Mouse (Mus musculus): Measurements from ENCODE around the gene Slc35e1. TPM values are rescaled to one million over a fixed set of nuclear protein-coding genes. Genes with fewer than 3 reads are reported as not detected.
A peak's percentile ranks its signal among the peaks of the same experiment; 100 is the strongest.

Gene Slc35e1
- total and polyA plus RNA-seq, 3 experiments, result 30.4 to 31.7 TPM; not detected in 1

GRCm38 (mm10) chr8:72457806-72458205 lies 34.6 kb downstream of the Slc35e1 start:
- no peak overlapping the region for H3K4me3 ChIP-seq (ENCODE audit: control insufficient read depth in 1 of 2, insufficient read depth in 1 of 2, low read depth in 2 of 2, low read length in 2 of 2)
- H3K79me2 ChIP-seq (ENCODE audit: control insufficient read depth, insufficient read depth, low read length, poor library complexity), result no peaks in the 10 kb centered on the region
- H3K27ac ChIP-seq (ENCODE audit: control insufficient read depth, low read depth, low read length), result no peak overlapping the region
- no peak overlapping the region for H3K9ac ChIP-seq (ENCODE audit: control insufficient read depth, low read depth, low read length, poor library complexity, severe bottlenecking)
- no peak for TF ChIP-seq TCF12 (IDR thresholded peaks at IDR 0.05; ENCODE audit: low read depth, low read length)
- TF ChIP-seq MAFK (IDR thresholded peaks at IDR 0.05; ENCODE audit: borderline replicate concordance, low read depth, low read length), result no peak
- no peak for TF ChIP-seq HCFC1 (IDR thresholded peaks at IDR 0.05; ENCODE audit: low read depth, low read length)
- TF ChIP-seq KAT2A (conservative IDR thresholded peaks at IDR 0.05; ENCODE audit: low read depth, low read length), result no peak
- no peak for TF ChIP-seq SMC3 (IDR thresholded peaks at IDR 0.05; ENCODE audit: low read depth, low read length)
- TF ChIP-seq NELFE (IDR thresholded peaks at IDR 0.05; ENCODE audit: low read depth, low read length), result no peak
- no peak for TF ChIP-seq SIN3A (IDR thresholded peaks at IDR 0.05; ENCODE audit: low read length)
- no peak for TF ChIP-seq POLR2AphosphoS5 (IDR thresholded peaks at IDR 0.05; ENCODE audit: borderline replicate concordance, low read depth, low read length)
- no peaks in the 10 kb centered on the region for H3K27me3 ChIP-seq (ENCODE audit: control insufficient read depth in 1 of 2, insufficient read depth in 2 of 2, low read length in 2 of 2)
- no peaks in the 10 kb centered on the region for H3K4me1 ChIP-seq (ENCODE audit: control insufficient read depth in 1 of 2, insufficient read depth in 2 of 2, low read length in 2 of 2)
- no peaks in the 10 kb centered on the region for H3K9me3 ChIP-seq (replicated peaks; ENCODE audit: insufficient read depth, low read length)
- DNase-seq (ENCODE audit: low read depth, low spot score), result no peak
- peaks cover 0 to 2% of the 10 kb centered on the region in 2 experiments; a peak in 1 of 4 replicates for H3K36me3 ChIP-seq (ENCODE audit: control insufficient read depth in 1 of 2, insufficient read depth in 2 of 2, low read length in 2 of 2)

- TF ChIP-seq CHD2 (IDR thresholded peaks at IDR 0.05; ENCODE audit: low read length), result no peak
- no peak for TF ChIP-seq POLR2AphosphoS5 (IDR thresholded peaks at IDR 0.05; ENCODE audit: borderline replicate concordance, low read depth, low read length)
- no peak for TF ChIP-seq NELFE (IDR thresholded peaks at IDR 0.05; ENCODE audit: low read depth, low read length)
- no peak for TF ChIP-seq ZKSCAN1 (IDR thresholded peaks at IDR 0.05; ENCODE audit: low read depth, low read length)
- no peak for TF ChIP-seq UBTF (IDR thresholded peaks at IDR 0.05; ENCODE audit: borderline replicate concordance, insufficient read depth, low read depth, low read length)
- TF ChIP-seq TBP (IDR thresholded peaks at IDR 0.05; ENCODE audit: low read depth, low read length), result no peak
- peaks cover 0 to 4% of the 10 kb centered on the region in 2 experiments; a peak in 1 of 4 replicates for H3K36me3 ChIP-seq (ENCODE audit: control insufficient read depth in 1 of 2, insufficient read depth in 2 of 2, low read length in 2 of 2)
These were observed 37.1 kb downstream of the Slc35e1 start for GRCm38 (mm10) chr8:72455317-72455716.

GRCm38 (mm10) chr8:72453904-72454303 lies 38.5 kb downstream of the Slc35e1 start:
- Histone ChIP-seq H3K9ac (ENCODE audit: control insufficient read depth, low read depth, low read length, poor library complexity, severe bottlenecking) (no peak overlapping the region), H3K9me3 (replicated peaks; ENCODE audit: insufficient read depth, low read length) (no peaks in the 10 kb centered on the region), H3K36me3 (ENCODE audit: control insufficient read depth in 1 of 2, insufficient read depth in 2 of 2, low read length in 2 of 2) (peaks cover 0 to 4% of the 10 kb centered on the region in 2 experiments; a peak in 1 of 4 replicates), H3K27ac (ENCODE audit: control insufficient read depth, low read depth, low read length) (no peak overlapping the region), H3K4me1 (ENCODE audit: control insufficient read depth in 1 of 2, insufficient read depth in 2 of 2, low read length in 2 of 2) (no peaks in the 10 kb centered on the region), H3K27me3 (ENCODE audit: control insufficient read depth in 1 of 2, insufficient read depth in 2 of 2, low read length in 2 of 2) (no peaks in the 10 kb centered on the region), H3K79me2 (ENCODE audit: control insufficient read depth, insufficient read depth, low read length, poor library complexity) (no peaks in the 10 kb centered on the region), H3K4me3 (ENCODE audit: control insufficient read depth in 1 of 2, insufficient read depth in 1 of 2, low read depth in 2 of 2, low read length in 2 of 2) (no peak overlapping the region)
- DNase-seq (ENCODE audit: low read depth, low spot score), result no peak
- TF ChIP-seq GABPA (IDR thresholded peaks at IDR 0.05; ENCODE audit: low read depth, low read length), result no peak
- no peak for TF ChIP-seq MEF2A (IDR thresholded peaks at IDR 0.05; ENCODE audit: extremely low read depth, insufficient replicate concordance, low read depth, low read length, poor library complexity, severe bottlenecking)
- TF ChIP-seq ZC3H11A (IDR thresholded peaks at IDR 0.05; ENCODE audit: low read depth, low read length), result no peak
- no peak for TF ChIP-seq MXI1 (IDR thresholded peaks at IDR 0.05; ENCODE audit: low read depth, low read length)
- TF ChIP-seq CTCF (IDR thresholded peaks at IDR 0.05 in 2 of 3, conservative IDR thresholded peaks at IDR 0.05 in 1 of 3; ENCODE audit: control insufficient read depth in 1 of 3, insufficient read depth in 1 of 3, low read depth in 2 of 3, low read length in 3 of 3, poor library complexity in 1 of 3, severe bottlenecking in 1 of 3), result peak in 2 of 3 experiments; percentile 13 to 29; a peak in 2 of 6 replicates
- no peak for TF ChIP-seq CHD1 (IDR thresholded peaks at IDR 0.05; ENCODE audit: low read depth, low read length)
- TF ChIP-seq MAZ (IDR thresholded peaks at IDR 0.05; ENCODE audit: low read depth, low read length), result no peak
- no peak for TF ChIP-seq ZKSCAN1 (IDR thresholded peaks at IDR 0.05; ENCODE audit: low read depth, low read length)
- no peak for TF ChIP-seq SIN3A (IDR thresholded peaks at IDR 0.05; ENCODE audit: low read length)
- TF ChIP-seq GATA1 (IDR thresholded peaks at IDR 0.05; ENCODE audit: low read depth, low read length), result no peak
- no peak for TF ChIP-seq CHD2 (IDR thresholded peaks at IDR 0.05; ENCODE audit: low read length)
- 0 out of 2 replicates have a peak, but pooled peaks have one; percentile 3 for TF ChIP-seq SMC3 (IDR thresholded peaks at IDR 0.05; ENCODE audit: low read depth, low read length)
- TF ChIP-seq ETS1 (IDR thresholded peaks at IDR 0.05; ENCODE audit: low read depth, low read length), result no peak

More at GRCm38 (mm10) chr8:72455317-72455716, 37.1 kb downstream of the Slc35e1 start:
- no peaks in the 10 kb centered on the region for H3K9me3 ChIP-seq (replicated peaks; ENCODE audit: insufficient read depth, low read length)
- H3K27me3 ChIP-seq (ENCODE audit: control insufficient read depth in 1 of 2, insufficient read depth in 2 of 2, low read length in 2 of 2), result no peaks in the 10 kb centered on the region
- no peaks in the 10 kb centered on the region for H3K4me1 ChIP-seq (ENCODE audit: control insufficient read depth in 1 of 2, insufficient read depth in 2 of 2, low read length in 2 of 2)
- H3K9ac ChIP-seq (ENCODE audit: control insufficient read depth, low read depth, low read length, poor library complexity, severe bottlenecking), result no peak overlapping the region
- no peak for DNase-seq (ENCODE audit: low read depth, low spot score)
- no peak overlapping the region for H3K27ac ChIP-seq (ENCODE audit: control insufficient read depth, low read depth, low read length)
- H3K4me3 ChIP-seq (ENCODE audit: control insufficient read depth in 1 of 2, insufficient read depth in 1 of 2, low read depth in 2 of 2, low read length in 2 of 2), result no peak overlapping the region
- no peaks in the 10 kb centered on the region for H3K79me2 ChIP-seq (ENCODE audit: control insufficient read depth, insufficient read depth, low read length, poor library complexity)

Measured in MEL (cell line).